Mouse (Mus musculus): ENCODE results near the gene Arhgap19. TPM values are rescaled to one million over a fixed set of nuclear protein-coding genes. Genes with fewer than 3 reads are reported as not detected.

Gene Arhgap19
- polyA plus RNA-seq, 1 experiment from 2014 or later: 11.9 TPM

DNA sequence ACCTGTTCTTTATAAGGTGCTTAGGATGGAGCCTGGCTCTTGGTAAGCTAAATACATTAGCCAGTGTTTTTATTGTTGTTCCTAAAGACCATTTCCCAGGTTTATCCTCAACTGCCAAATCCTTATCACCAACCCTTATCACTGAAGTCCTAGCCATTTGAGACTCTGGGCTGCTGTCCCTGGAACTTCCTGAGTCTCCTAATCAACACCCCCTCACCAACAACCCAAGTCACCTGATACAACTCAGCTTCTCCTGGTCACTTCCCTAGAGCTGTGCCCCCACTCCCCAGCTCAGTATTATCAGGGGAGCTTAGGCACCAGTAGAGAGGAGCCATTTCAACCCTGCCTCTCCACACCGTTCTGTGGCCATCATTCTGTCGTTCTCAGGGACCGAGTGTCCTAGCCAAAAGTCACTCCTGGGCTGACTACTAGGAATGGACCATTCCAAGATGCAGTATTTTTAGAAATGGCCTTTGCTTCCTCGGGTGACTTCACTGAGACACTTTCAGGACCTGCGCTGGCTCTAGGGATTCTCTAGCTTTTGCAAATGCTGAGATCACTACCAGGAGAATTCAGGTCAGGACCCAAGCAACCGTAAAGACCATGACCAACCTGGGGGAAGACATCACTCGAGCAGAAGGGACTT is 39.4 kb upstream of the Arhgap19 start:
- Histone ChIP-seq H3K9me3 (no peaks in the 10 kb centered on the region), H3K9ac (no peak overlapping the region), H3K4me1 (peaks cover 45% of the 10 kb centered on the region), H3K27me3 (replicated peaks) (no peaks in the 10 kb centered on the region), H3K4me3 (no peak overlapping the region), H3K27ac (replicated peaks) (no peak overlapping the region), H3K36me3 (no peaks in the 10 kb centered on the region), H3K4me2 (no peak overlapping the region)
- no peak for ATAC-seq (ENCODE audit: extremely low read depth, insufficient number of reproducible peaks, low FRiP score, low TSS enrichment)
- 31% methylated on average over 7 of the region's 7 CpGs for WGBS

DNA sequence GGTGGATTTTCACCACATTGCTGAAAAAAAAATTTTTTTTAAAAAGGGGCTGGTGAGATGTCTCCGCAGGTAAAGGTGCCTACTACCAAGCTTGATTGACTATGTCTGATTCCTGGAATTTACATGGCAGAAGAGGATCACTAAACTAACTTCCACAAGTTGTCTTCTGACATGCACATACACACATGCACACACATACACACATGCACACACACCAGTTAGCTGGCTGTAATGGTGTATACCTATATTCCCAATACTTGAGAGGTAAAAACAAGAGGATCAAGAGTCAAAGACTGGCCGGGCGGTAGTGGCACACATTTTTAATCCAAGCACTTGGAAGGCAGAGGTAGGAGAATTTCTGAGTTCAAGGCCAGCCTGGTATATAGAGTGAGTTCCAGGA is 37.8 kb upstream of the Arhgap19 start:
- no peaks in the 10 kb centered on the region for H3K36me3 ChIP-seq
- H3K4me1 ChIP-seq: peaks cover 52% of the 10 kb centered on the region
- H3K9ac ChIP-seq: no peak overlapping the region
- no peak overlapping the region for H3K4me3 ChIP-seq
- no peak overlapping the region for H3K27ac ChIP-seq (replicated peaks)
- WGBS: 90% methylated on average over 3 of the region's 3 CpGs
- H3K4me2 ChIP-seq: no peak overlapping the region
- no peak for ATAC-seq (ENCODE audit: extremely low read depth, insufficient number of reproducible peaks, low FRiP score, low TSS enrichment)
- no peaks in the 10 kb centered on the region for H3K27me3 ChIP-seq (replicated peaks)
- H3K9me3 ChIP-seq: no peaks in the 10 kb centered on the region

DNA sequence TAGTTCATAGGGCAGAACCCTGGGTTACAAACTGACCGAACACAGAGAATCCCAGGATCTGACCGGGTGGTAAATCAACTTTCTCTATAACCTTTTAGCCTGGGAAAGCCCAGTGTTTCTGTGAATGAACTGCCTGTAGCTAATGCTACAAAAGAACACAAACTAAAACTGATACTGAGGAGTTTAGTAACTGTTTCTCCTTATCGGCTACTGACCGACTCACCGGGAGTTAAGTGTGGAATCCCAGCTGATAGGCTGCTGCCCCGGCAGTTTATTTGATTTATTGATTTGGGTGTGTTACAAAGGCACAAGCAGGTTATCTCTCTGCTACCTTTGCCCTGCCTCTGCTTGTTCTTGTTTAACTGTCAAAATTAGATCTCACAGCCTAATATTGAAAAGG is 37.0 kb upstream of the Arhgap19 start:
- H3K4me3 ChIP-seq: no peak overlapping the region
- H3K9ac ChIP-seq: no peak overlapping the region
- no peak overlapping the region for H3K27ac ChIP-seq (replicated peaks)
- 36% methylated on average over 6 of the region's 6 CpGs for whole genome bisulfite sequencing
- no peaks in the 10 kb centered on the region for H3K9me3 ChIP-seq
- H3K4me1 ChIP-seq: peaks cover 52% of the 10 kb centered on the region
- no peaks in the 10 kb centered on the region for H3K36me3 ChIP-seq
- no peak overlapping the region for H3K4me2 ChIP-seq
- H3K27me3 ChIP-seq (replicated peaks): no peaks in the 10 kb centered on the region
- no peak for ATAC-seq (ENCODE audit: extremely low read depth, insufficient number of reproducible peaks, low FRiP score, low TSS enrichment)

DNA sequence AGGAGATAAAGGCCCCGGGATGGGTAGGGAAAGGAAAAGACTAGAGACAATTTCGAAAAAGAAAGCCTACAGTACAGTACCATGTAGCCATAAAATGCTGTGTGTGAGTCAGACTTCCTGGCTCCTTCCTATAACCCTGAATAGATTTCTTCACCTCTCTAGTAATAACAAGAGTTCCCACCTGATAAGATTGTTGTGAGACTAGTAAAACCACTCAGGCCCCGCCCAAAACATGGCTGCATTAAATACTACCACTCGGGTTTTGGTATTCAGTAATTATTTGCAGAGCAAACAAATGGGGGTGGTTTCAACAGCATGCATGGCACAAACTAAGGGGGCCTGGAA is 36.0 kb upstream of the Arhgap19 start:
- no peaks in the 10 kb centered on the region for H3K36me3 ChIP-seq
- peaks cover 52% of the 10 kb centered on the region for H3K4me1 ChIP-seq
- 25% methylated on average over 4 of the region's 4 CpGs for WGBS
- H3K27me3 ChIP-seq (replicated peaks): peaks cover 9% of the 10 kb centered on the region
- peak overlapping the region; percentile 42 for H3K4me2 ChIP-seq
- ATAC-seq (ENCODE audit: extremely low read depth, insufficient number of reproducible peaks, low FRiP score, low TSS enrichment): no peak
- no peak overlapping the region for H3K4me3 ChIP-seq
- H3K27ac ChIP-seq (replicated peaks): peak overlapping the region; percentile 55
- H3K9me3 ChIP-seq: no peaks in the 10 kb centered on the region
- H3K9ac ChIP-seq: no peak overlapping the region

DNA sequence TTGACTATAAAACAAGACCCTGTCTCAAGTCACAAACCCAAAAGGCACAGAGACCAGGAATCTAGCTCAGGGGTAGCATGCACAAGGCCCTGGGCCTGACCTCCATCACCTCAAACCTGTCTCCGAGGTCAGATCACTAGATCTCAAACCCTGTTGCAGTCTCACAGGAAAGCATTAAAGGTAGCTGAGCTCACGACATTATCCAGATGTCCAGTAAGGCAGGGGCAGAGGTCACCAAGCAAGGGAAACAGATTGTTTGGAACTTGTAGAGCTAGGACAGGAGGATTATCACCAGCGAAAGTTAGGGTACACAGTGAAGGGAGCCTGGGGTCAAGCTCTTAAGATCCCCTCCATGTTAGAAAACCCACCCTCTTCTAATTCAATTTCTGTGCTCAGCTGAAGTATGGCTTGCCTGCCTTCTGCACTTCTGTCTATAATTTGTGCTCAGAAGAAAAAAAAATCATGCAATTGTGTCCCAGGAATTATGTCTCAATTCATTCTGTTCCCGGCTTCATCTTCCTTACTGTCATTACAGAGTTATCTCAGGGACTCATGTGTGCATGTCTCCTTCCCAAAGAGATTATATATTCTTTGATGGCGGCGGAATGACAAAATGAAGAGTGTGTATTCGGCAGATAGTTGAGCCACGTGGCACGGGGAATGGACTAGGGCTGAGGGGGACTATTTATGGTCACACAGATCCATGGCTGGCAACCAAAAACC is 35.5 kb upstream of the Arhgap19 start:
- Histone ChIP-seq H3K27me3 (replicated peaks) (peaks cover 14% of the 10 kb centered on the region), H3K4me2 (peak overlapping the region; percentile 42), H3K9ac (no peak overlapping the region), H3K9me3 (no peaks in the 10 kb centered on the region), H3K36me3 (no peaks in the 10 kb centered on the region), H3K27ac (replicated peaks) (peak overlapping the region; percentile 55), H3K4me3 (no peak overlapping the region), H3K4me1 (peaks cover 52% of the 10 kb centered on the region)
- ATAC-seq (ENCODE audit: extremely low read depth, insufficient number of reproducible peaks, low FRiP score, low TSS enrichment): no peak
- WGBS: 17% methylated on average over 9 of the region's 9 CpGs

DNA sequence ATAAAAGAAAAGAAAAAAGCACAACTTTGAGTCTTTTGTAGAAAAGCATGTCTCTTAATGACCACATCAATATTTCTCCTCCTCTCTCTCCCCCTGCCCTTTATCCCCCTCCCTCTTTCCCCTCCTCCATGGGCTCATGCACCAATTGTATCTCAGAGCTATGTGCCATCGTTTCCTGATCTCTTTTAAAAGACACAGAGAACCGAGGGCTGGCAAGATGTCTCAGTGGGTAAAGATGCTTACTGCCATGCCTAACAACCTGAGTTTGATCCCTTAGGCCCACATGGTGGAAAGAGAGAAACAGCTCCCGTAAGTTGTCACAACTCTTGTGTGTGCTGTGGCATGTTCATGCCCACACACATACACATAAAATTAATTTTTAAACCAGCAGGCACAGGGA is 34.9 kb upstream of the Arhgap19 start:
- Histone ChIP-seq H3K4me3 (no peak overlapping the region), H3K4me1 (peaks cover 58% of the 10 kb centered on the region), H3K27me3 (replicated peaks) (peaks cover 21% of the 10 kb centered on the region), H3K36me3 (no peaks in the 10 kb centered on the region), H3K4me2 (peak overlapping the region; percentile 58), H3K9ac (no peak overlapping the region), H3K27ac (replicated peaks) (peak overlapping the region; percentile 55), H3K9me3 (no peaks in the 10 kb centered on the region)
- ATAC-seq (ENCODE audit: extremely low read depth, insufficient number of reproducible peaks, low FRiP score, low TSS enrichment): no peak
- WGBS: 49% methylated on average over 3 of the region's 3 CpGs

DNA sequence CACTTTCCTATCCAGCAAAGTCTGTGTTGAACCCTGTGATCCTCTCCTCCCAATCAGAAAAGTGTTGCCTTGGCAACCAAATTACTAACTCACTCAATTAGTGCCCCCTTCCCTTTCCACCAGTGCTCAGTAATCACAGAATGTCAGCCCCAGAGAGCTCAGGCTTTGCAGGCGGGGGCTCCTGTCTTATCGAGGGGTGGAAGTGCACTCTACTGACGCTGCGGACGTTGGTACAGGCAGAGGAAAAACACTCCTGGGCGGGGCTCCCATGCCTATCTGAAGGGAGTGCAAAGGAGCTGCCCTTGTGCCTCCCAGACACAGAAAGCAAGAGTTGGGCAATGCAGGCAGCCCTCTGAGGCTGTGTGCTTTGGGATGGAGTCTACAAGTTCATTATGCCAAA is 34.0 kb upstream of the Arhgap19 start:
- peak; percentile 67 for ATAC-seq (ENCODE audit: extremely low read depth, insufficient number of reproducible peaks, low FRiP score, low TSS enrichment)
- WGBS: under 1% methylated on average over 6 of the region's 6 CpGs
- Histone ChIP-seq H3K36me3 (no peaks in the 10 kb centered on the region), H3K27ac (replicated peaks) (peak overlapping the region; percentile 55), H3K4me1 (peaks cover 56% of the 10 kb centered on the region), H3K9me3 (no peaks in the 10 kb centered on the region), H3K4me2 (peak overlapping the region; percentile 58), H3K4me3 (peak overlapping the region; percentile 17), H3K27me3 (replicated peaks) (peaks cover 24% of the 10 kb centered on the region), H3K9ac (peak overlapping the region; percentile 3; the same call in 1 of the 2 replicates)

DNA sequence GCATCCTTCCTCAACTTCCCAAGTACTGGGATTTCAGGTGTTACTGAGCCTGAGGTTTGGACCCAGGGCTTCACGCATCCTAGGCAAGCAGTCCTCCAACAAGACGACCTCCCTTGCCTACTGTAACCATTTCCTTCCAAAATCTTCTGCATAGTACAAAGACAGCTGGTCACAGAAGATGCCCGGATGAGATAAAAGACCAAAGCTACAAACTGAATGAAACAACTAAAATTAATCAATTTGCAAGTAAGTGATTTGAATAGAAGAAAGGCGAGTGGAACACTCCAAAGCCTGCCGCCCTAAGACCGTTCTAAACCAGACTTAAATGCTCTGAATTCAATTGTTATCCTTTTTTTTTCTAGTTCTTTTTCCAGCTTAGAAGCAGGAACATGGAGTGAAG is 33.6 kb upstream of the Arhgap19 start:
- H3K4me3 ChIP-seq: peak overlapping the region; percentile 17
- no peaks in the 10 kb centered on the region for H3K9me3 ChIP-seq
- H3K9ac ChIP-seq: peak overlapping the region; percentile 3; the same call in 1 of the 2 replicates
- peaks cover 55% of the 10 kb centered on the region for H3K4me1 ChIP-seq
- peak overlapping the region; percentile 55 for H3K27ac ChIP-seq (replicated peaks)
- H3K36me3 ChIP-seq: no peaks in the 10 kb centered on the region
- no peak for ATAC-seq (ENCODE audit: extremely low read depth, insufficient number of reproducible peaks, low FRiP score, low TSS enrichment)
- 49% methylated on average over 6 of the region's 6 CpGs for WGBS
- peak overlapping the region; percentile 58 for H3K4me2 ChIP-seq
- H3K27me3 ChIP-seq (replicated peaks): peaks cover 24% of the 10 kb centered on the region

DNA sequence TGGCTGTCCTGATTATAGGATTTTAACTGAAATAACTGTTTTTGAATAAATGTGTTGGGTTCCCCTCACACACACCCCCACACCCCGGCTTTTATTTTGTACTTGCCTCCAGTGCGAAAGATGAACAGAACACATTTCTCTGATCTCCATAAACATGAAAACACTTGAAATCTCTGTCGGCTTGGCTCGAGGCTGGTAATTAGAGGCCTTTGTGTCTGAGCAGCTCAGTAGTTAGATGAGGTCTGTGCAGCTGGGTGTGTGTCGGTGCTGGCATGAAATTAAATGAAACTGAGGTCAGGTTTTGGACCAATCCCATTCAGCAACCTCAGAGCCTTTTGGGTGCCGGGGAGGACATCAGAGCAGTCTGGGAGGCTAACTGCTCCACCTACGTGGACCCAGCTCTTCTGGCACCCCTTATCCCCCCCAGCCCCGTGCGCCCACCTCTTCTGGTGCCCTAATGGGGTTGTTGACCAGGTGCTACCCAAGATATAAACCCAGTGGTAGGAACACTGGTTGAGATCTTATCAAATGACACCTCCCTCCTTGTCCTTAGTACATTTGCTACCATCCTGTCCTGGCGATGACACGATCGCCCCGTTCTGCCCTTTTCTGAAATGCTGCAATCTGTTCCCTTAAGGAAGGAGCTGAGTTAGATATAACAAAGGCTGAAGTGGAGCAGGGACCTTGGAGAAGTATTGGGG is 30.8 kb upstream of the Arhgap19 start:
- Histone ChIP-seq H3K9me3 (no peaks in the 10 kb centered on the region), H3K27ac (replicated peaks) (no peak overlapping the region), H3K27me3 (replicated peaks) (peaks cover 24% of the 10 kb centered on the region), H3K4me2 (peak overlapping the region; percentile 99), H3K36me3 (no peaks in the 10 kb centered on the region), H3K4me1 (peaks cover 43% of the 10 kb centered on the region), H3K4me3 (no peak overlapping the region; the same call in 1 of the 2 replicates), H3K9ac (no peak overlapping the region)
- 74% methylated on average over 13 of the region's 13 CpGs for WGBS
- ATAC-seq (ENCODE audit: extremely low read depth, insufficient number of reproducible peaks, low FRiP score, low TSS enrichment): no peak

DNA sequence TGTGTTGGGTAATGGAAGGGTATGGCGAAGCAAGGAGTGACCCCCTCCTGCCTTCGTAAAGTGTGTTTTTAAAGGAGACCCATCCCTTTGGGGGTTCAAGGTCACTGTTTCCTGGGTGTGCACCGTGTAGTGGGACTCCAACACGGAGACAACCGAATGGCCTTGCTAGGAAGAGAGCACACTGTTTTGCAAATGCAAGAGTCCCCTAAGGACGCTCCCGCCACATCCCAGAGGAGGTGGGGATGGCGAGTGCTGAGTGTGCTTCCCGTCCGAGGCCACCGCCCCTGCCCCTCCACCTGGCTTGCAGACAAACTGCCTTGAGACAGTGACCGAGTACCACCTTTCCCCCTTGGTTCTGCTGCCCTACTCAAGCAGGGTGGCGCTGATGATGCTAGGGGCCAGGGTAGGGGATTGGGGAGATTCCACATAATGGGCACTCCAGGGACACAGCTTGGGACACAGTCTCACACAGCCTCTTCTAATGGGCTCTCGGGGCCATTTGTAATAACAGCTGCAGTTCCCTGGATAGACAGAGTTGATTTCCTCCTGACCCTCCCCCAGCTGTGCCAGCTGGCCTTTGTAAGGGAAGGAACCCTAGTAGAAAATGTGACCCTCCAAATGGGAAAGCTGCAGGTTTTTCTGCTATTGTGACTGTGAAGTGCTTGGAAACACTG is 30.0 kb upstream of the Arhgap19 start:
- Histone ChIP-seq H3K27ac (replicated peaks) (no peak overlapping the region), H3K36me3 (no peaks in the 10 kb centered on the region), H3K4me1 (peaks cover 35% of the 10 kb centered on the region), H3K9ac (peak overlapping the region; percentile 86), H3K27me3 (replicated peaks) (peaks cover 24% of the 10 kb centered on the region), H3K4me3 (peak overlapping the region; percentile 78), H3K9me3 (no peaks in the 10 kb centered on the region), H3K4me2 (peak overlapping the region; percentile 99)
- no peak for ATAC-seq (ENCODE audit: extremely low read depth, insufficient number of reproducible peaks, low FRiP score, low TSS enrichment)
- WGBS: 14% methylated on average over 14 of the region's 14 CpGs

DNA sequence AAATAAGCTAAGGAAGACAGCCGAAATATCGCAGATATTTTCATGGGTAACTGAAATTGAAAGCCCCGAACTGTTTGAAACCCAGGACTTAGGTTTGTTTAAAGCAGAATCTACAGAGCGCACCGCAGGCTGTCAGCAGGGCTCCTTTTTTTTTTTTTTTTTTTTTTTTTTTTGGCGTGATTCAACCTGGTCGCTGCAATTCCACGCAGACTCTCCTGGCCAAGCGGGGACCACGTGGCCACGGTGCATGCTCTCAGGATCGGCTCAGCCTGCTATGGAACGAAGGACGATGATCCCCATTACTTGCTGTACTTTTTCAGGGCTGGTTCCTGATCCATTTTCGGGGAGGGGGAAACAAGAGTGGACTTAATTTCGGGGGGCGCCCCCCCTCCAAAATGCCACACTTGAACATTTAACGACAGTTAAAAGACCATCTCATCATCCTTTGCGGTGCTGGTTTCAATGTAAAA is 29.3 kb upstream of the Arhgap19 start:
- Histone ChIP-seq H3K4me1 (peaks cover 28% of the 10 kb centered on the region), H3K27me3 (replicated peaks) (peaks cover 24% of the 10 kb centered on the region), H3K27ac (replicated peaks) (peak overlapping the region; percentile 85), H3K4me2 (peak overlapping the region; percentile 99), H3K4me3 (peak overlapping the region; percentile 78), H3K36me3 (no peaks in the 10 kb centered on the region), H3K9ac (peak overlapping the region; percentile 86), H3K9me3 (no peaks in the 10 kb centered on the region)
- under 1% methylated on average over 19 of the region's 19 CpGs for WGBS
- no peak for ATAC-seq (ENCODE audit: extremely low read depth, insufficient number of reproducible peaks, low FRiP score, low TSS enrichment)

Data from heart, embryonic 13.5 days (tissue).